In genomic region chrX:160350995-160351394, GRCm38 (mm10) we compare ENCODE assay signal across 32 mouse cellular contexts. TPM values are rescaled to one million over a fixed set of nuclear protein-coding genes. Genes with fewer than 3 reads are reported as not detected.
DNase-seq lines count a peak whose midpoint lies in the region; ATAC-seq and TF ChIP-seq lines count a peak whose summit lies in the region.
"Had no signal": no experiment of that assay in that cellular context is flagged by ENCODE, and none has a peak within 500 bp of the region (broad histone marks: within the 10 kb centered on the region; RNA-seq: fewer than 3 reads in every experiment).

No protein-coding gene starts in this region.

- H3K27ac ChIP-seq in hindbrain, embryonic 11.5 days (ENCODE audit: low read depth, low read length): no peak overlapping the region
- H3K27ac ChIP-seq in hindbrain, embryonic 10.5 days: no peak overlapping the region
- no peak overlapping the region for H3K27ac ChIP-seq in midbrain, postnatal 0 days (ENCODE audit: low read depth, low read length)
- no peak overlapping the region for H3K27ac ChIP-seq in midbrain, embryonic 15.5 days
- H3K27ac ChIP-seq: embryonic facial prominence, embryonic 10.5 days; embryonic facial prominence, embryonic 15.5 days; heart, embryonic 10.5 days; heart, embryonic 15.5 days; liver, embryonic 12.5 days; midbrain, embryonic 12.5 days; neural tube, embryonic 12.5 days; stomach, embryonic 15.5 days had no signal

- H3K4me1 ChIP-seq in hindbrain, embryonic 11.5 days (replicated peaks; ENCODE audit: control insufficient read depth, insufficient read depth, low read length): no peaks in the 10 kb centered on the region
- peaks cover 9% of the 10 kb centered on the region; the same call in 1 of the 2 replicates for H3K4me1 ChIP-seq in hindbrain, embryonic 10.5 days (replicated peaks)
- H3K4me1 ChIP-seq in midbrain, postnatal 0 days (ENCODE audit: insufficient read depth, low read length): no peaks in the 10 kb centered on the region
- H3K4me1 ChIP-seq in midbrain, embryonic 15.5 days: no peaks in the 10 kb centered on the region
- H3K4me1 ChIP-seq: embryonic facial prominence, embryonic 10.5 days; embryonic facial prominence, embryonic 15.5 days; heart, embryonic 10.5 days; heart, embryonic 15.5 days; liver, embryonic 12.5 days; neural tube, embryonic 12.5 days; stomach, embryonic 15.5 days had no signal

- no peaks in the 10 kb centered on the region for H3K9me3 ChIP-seq in hindbrain, embryonic 11.5 days (ENCODE audit: control insufficient read depth, low read length)
- H3K9me3 ChIP-seq in hindbrain, embryonic 10.5 days: no peaks in the 10 kb centered on the region
- no peaks in the 10 kb centered on the region for H3K9me3 ChIP-seq in midbrain, postnatal 0 days (ENCODE audit: low read length)
- no peaks in the 10 kb centered on the region for H3K9me3 ChIP-seq in midbrain, embryonic 15.5 days
- H3K9me3 ChIP-seq: embryonic facial prominence, embryonic 10.5 days; embryonic facial prominence, embryonic 15.5 days; G1E; heart, embryonic 10.5 days; heart, embryonic 15.5 days; liver, embryonic 12.5 days; midbrain, embryonic 12.5 days; neural tube, embryonic 12.5 days; stomach, embryonic 15.5 days had no signal

- peak; percentile 53; the same call in 1 of the 2 replicates for ATAC-seq in hindbrain, embryonic 11.5 days (ENCODE audit: low FRiP score)
- no peak for ATAC-seq in midbrain, postnatal 0 days (ENCODE audit: low FRiP score)
- ATAC-seq in midbrain, embryonic 15.5 days (replicated peaks): no peak
- ATAC-seq: intestine, embryonic 16.5 days; liver, embryonic 12.5 days; liver, postnatal 0 days had no signal

- 47% methylated on average over 7 of the region's 7 CpGs for WGBS in hindbrain, embryonic 11.5 days
- 41% methylated on average over 7 of the region's 7 CpGs for WGBS in hindbrain, embryonic 10.5 days
- 42% methylated on average over 7 of the region's 7 CpGs for WGBS in midbrain, postnatal 0 days
- WGBS in midbrain, embryonic 15.5 days: 38% methylated on average over 7 of the region's 7 CpGs

- no peak overlapping the region for H3K9ac ChIP-seq in hindbrain, embryonic 11.5 days (ENCODE audit: low read depth, low read length)
- no peak overlapping the region for H3K9ac ChIP-seq in midbrain, postnatal 0 days (replicated peaks; ENCODE audit: low read length, poor library complexity, severe bottlenecking)
- H3K9ac ChIP-seq in midbrain, embryonic 15.5 days: no peak overlapping the region
- H3K9ac ChIP-seq: embryonic facial prominence, embryonic 15.5 days; heart, embryonic 15.5 days; liver, embryonic 12.5 days; liver, postnatal 0 days; midbrain, embryonic 12.5 days; neural tube, embryonic 12.5 days; stomach, embryonic 15.5 days had no signal

- H3K4me3 ChIP-seq in hindbrain, embryonic 11.5 days (ENCODE audit: low read depth, low read length): no peak overlapping the region
- H3K4me3 ChIP-seq in hindbrain, embryonic 10.5 days: no peak overlapping the region
- no peak overlapping the region for H3K4me3 ChIP-seq in midbrain, postnatal 0 days (ENCODE audit: low read depth, low read length)
- no peak overlapping the region for H3K4me3 ChIP-seq in midbrain, embryonic 15.5 days
- H3K4me3 ChIP-seq: embryonic facial prominence, embryonic 10.5 days; embryonic facial prominence, embryonic 15.5 days; heart, embryonic 10.5 days; heart, embryonic 15.5 days; liver, embryonic 12.5 days; midbrain, embryonic 12.5 days; myocyte; neural tube, embryonic 12.5 days; stomach, embryonic 15.5 days had no signal

- no peak overlapping the region for H3K4me2 ChIP-seq in hindbrain, embryonic 11.5 days (replicated peaks; ENCODE audit: low read depth, low read length)
- no peak overlapping the region for H3K4me2 ChIP-seq in midbrain, postnatal 0 days (ENCODE audit: low read depth, low read length, poor library complexity, severe bottlenecking)
- no peak overlapping the region for H3K4me2 ChIP-seq in midbrain, embryonic 15.5 days
- H3K4me2 ChIP-seq: embryonic facial prominence, embryonic 15.5 days; heart, embryonic 15.5 days; liver, embryonic 12.5 days; midbrain, embryonic 12.5 days; neural tube, embryonic 12.5 days; stomach, embryonic 15.5 days had no signal

- no peaks in the 10 kb centered on the region for H3K36me3 ChIP-seq in hindbrain, embryonic 11.5 days (ENCODE audit: control insufficient read depth, insufficient read depth, low read length)
- no peaks in the 10 kb centered on the region for H3K36me3 ChIP-seq in hindbrain, embryonic 10.5 days
- no peaks in the 10 kb centered on the region for H3K36me3 ChIP-seq in midbrain, postnatal 0 days (ENCODE audit: insufficient read depth, low read length)
- H3K36me3 ChIP-seq in midbrain, embryonic 15.5 days (replicated peaks): no peaks in the 10 kb centered on the region
- H3K36me3 ChIP-seq: embryonic facial prominence, embryonic 10.5 days; embryonic facial prominence, embryonic 15.5 days; G1E; heart, embryonic 10.5 days; heart, embryonic 15.5 days; liver, embryonic 12.5 days; midbrain, embryonic 12.5 days; neural tube, embryonic 12.5 days; stomach, embryonic 15.5 days had no signal

- no peaks in the 10 kb centered on the region; the same call in 1 of the 2 replicates for H3K27me3 ChIP-seq in hindbrain, embryonic 11.5 days (ENCODE audit: control insufficient read depth, insufficient read depth, low read length)
- H3K27me3 ChIP-seq in hindbrain, embryonic 10.5 days (ENCODE audit: insufficient read depth, poor library complexity, severe bottlenecking): peaks cover 69% of the 10 kb centered on the region
- no peaks in the 10 kb centered on the region for H3K27me3 ChIP-seq in midbrain, postnatal 0 days (ENCODE audit: insufficient read depth, low read length)
- peaks cover 6% of the 10 kb centered on the region; the same call in 1 of the 2 replicates for H3K27me3 ChIP-seq in midbrain, embryonic 15.5 days (replicated peaks)
- H3K27me3 ChIP-seq: CH12.LX; heart, embryonic 15.5 days; neural tube, embryonic 12.5 days; stomach, embryonic 15.5 days had no signal

- TF ChIP-seq CTCF in midbrain, postnatal 0 days (IDR thresholded peaks at IDR 0.05): no peak

- peak; percentile 3 to 18 for DNase-seq in cerebellum, postnatal 10 days
- DNase-seq in cerebellum, adult 18-20 months: no peak
- peak; percentile 5 for DNase-seq in hindbrain, embryonic 11.5 days (ENCODE audit: low spot score)
- DNase-seq in hindbrain, embryonic 10.5 days (ENCODE audit: low spot score): no peak
- peak; percentile 0 for DNase-seq in midbrain, postnatal 0 days (ENCODE audit: low spot score)
- no peak for DNase-seq in adipocyte (ENCODE audit: low spot score)
- DNase-seq: adrenal gland, postnatal 25 days; cerebellum, adult 2 months; cerebellum, postnatal 25 days; gastrocnemius, postnatal 25 days; heart, adult 11 months; kidney, adult 8-10 months; kidney, postnatal 10 days; layer of hippocampus, postnatal 36 days; left cerebral cortex, postnatal 4 days; liver, postnatal 0 days; lung, postnatal 36 days; right cerebral cortex, postnatal 14 days had no signal

RNA-seq across cellular contexts. Expression of gene Adgrg2, which starts 39.5 kb away (rescaled TPM):
- 0.70 and 0.76 TPM in 2 replicates for polyA plus RNA-seq in hindbrain, embryonic 11.5 days (2014; fragmentation: Nextera tagmentation; extraction: Ambion mirVana)
- 0.21 and 0.77 TPM in 2 replicates for polyA plus RNA-seq in hindbrain, embryonic 10.5 days (2016; fragmentation: Nextera tagmentation; extraction: Ambion mirVana)
- 3.8 and 6.0 TPM in 2 replicates for total RNA-seq in midbrain, postnatal 0 days (2014; rRNA removed)
- 2.8 and 3.6 TPM in 2 replicates for polyA plus RNA-seq in midbrain, postnatal 0 days (2015; fragmentation: Nextera tagmentation; extraction: Ambion mirVana)
- 3.0 and 3.4 TPM in 2 replicates for polyA plus RNA-seq in midbrain, embryonic 15.5 days (2015; fragmentation: Nextera tagmentation; extraction: Ambion mirVana)
- total RNA-seq: CH12.LX; G1E; megakaryocyte, adult 5-6 weeks had no signal
- polyA plus RNA-seq: G1E had no signal

Comparison
In these comparisons a context has a peak if more than half of its experiments do, and no peak if none do; other contexts are left out.
1. DNase-seq: peak in cerebellum, postnatal 10 days (2 of 2), hindbrain, embryonic 11.5 days (single experiment) and midbrain, postnatal 0 days (single experiment); none in cerebellum, adult 18-20 months (0 of 2), hindbrain, embryonic 10.5 days (single experiment) and adipocyte (single experiment).